Mouse (Mus musculus): ENCODE data around the gene Arhgef10l. TPM values are rescaled to one million over a fixed set of nuclear protein-coding genes. Genes with fewer than 3 reads are reported as not detected.

Gene Arhgef10l
- polyA plus RNA-seq, 1 experiment: not detected

GRCm38 (mm10) chr4:140597378-140597777 is 68.4 kb downstream of the Arhgef10l start:
- H3K4me3 ChIP-seq (ENCODE audit: insufficient read depth, low read depth, low read length): no peak overlapping the region
- TF ChIP-seq CTCF (IDR thresholded peaks at IDR 0.05; ENCODE audit: insufficient read depth, low read depth, low read length): no peak
- no peak for TF ChIP-seq POLR2A (IDR thresholded peaks at IDR 0.05; ENCODE audit: insufficient read depth, low read depth, low read length)
- no peaks in the 10 kb centered on the region for H3K4me1 ChIP-seq (ENCODE audit: control insufficient read depth, insufficient read depth, low read length)
- no peak overlapping the region for H3K27ac ChIP-seq (ENCODE audit: insufficient read depth, low read depth, low read length)
- WGBS: 95% methylated on average over 5 of the region's 5 CpGs

- 78% methylated on average over 14 of the region's 14 CpGs for WGBS
- no peaks in the 10 kb centered on the region for H3K4me1 ChIP-seq (ENCODE audit: control insufficient read depth, insufficient read depth, low read length)
- no peak overlapping the region for H3K4me3 ChIP-seq (ENCODE audit: insufficient read depth, low read depth, low read length)
- no peak overlapping the region for H3K27ac ChIP-seq (ENCODE audit: insufficient read depth, low read depth, low read length)
- no peak for TF ChIP-seq POLR2A (IDR thresholded peaks at IDR 0.05; ENCODE audit: insufficient read depth, low read depth, low read length)
- TF ChIP-seq CTCF (IDR thresholded peaks at IDR 0.05; ENCODE audit: insufficient read depth, low read depth, low read length): no peak
Observed at GRCm38 (mm10) chr4:140593771-140594505, 71.9 kb downstream of the Arhgef10l start.

DNA sequence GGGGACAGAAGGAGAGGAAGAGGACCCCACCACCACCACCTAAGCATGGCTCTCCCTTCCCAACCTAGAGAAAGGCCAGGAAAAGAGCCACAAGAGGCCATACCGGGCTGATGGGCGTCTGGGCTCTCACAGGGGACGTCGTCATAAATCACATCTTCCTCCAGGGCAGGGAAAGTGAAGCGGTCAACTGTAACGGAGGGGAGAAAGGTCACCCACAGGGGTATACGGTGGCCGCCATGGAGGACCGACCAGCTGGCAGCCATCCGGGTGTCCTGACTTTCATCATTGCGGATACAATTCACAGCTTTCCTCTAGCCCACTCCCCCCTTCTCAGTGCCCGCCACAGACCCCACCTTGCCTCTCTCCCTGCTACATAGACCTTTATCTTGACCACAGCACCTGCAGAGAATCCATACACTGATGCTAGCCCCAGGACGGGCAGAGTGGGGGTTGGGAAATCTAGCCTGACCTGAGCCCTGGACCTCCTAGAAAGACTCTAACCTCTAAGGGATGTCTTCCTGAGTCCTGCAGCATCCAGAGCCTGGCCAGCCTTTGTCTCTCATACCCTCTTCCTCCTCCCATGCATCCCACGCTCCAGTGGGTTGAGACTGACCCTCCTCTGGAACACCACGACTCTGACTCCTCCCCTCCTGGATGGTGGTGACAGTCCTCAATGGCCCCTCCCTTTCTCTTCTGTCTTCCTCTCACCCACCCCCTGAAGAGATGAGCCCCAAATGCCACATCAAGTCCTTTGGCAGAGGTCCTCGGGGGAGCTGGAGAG is 72.6 kb downstream of the Arhgef10l start:
- no peaks in the 10 kb centered on the region for H3K4me1 ChIP-seq (ENCODE audit: control insufficient read depth, insufficient read depth, low read length)
- no peak for TF ChIP-seq CTCF (IDR thresholded peaks at IDR 0.05; ENCODE audit: insufficient read depth, low read depth, low read length)
- H3K4me3 ChIP-seq (ENCODE audit: insufficient read depth, low read depth, low read length): no peak overlapping the region
- no peak overlapping the region for H3K27ac ChIP-seq (ENCODE audit: insufficient read depth, low read depth, low read length)
- 85% methylated on average over 16 of the region's 16 CpGs for WGBS

- no peak for TF ChIP-seq POLR2A (IDR thresholded peaks at IDR 0.05; ENCODE audit: insufficient read depth, low read depth, low read length)
- TF ChIP-seq CTCF (IDR thresholded peaks at IDR 0.05; ENCODE audit: insufficient read depth, low read depth, low read length): peak; percentile 67; the same call in 1 of the 2 replicates
Observed at GRCm38 (mm10) chr4:140592217-140592759, 73.5 kb downstream of the Arhgef10l start.

GRCm38 (mm10) chr4:140586478-140586877 is 79.3 kb downstream of the Arhgef10l start:
- TF ChIP-seq CTCF (IDR thresholded peaks at IDR 0.05; ENCODE audit: insufficient read depth, low read depth, low read length): no peak
- TF ChIP-seq POLR2A (IDR thresholded peaks at IDR 0.05; ENCODE audit: insufficient read depth, low read depth, low read length): no peak
- no peak overlapping the region for H3K4me3 ChIP-seq (ENCODE audit: insufficient read depth, low read depth, low read length)
- no peak overlapping the region for H3K27ac ChIP-seq (ENCODE audit: insufficient read depth, low read depth, low read length)
- peaks cover 13% of the 10 kb centered on the region for H3K4me1 ChIP-seq (ENCODE audit: control insufficient read depth, insufficient read depth, low read length)
- WGBS: 91% methylated on average over 5 of the region's 5 CpGs

More at GRCm38 (mm10) chr4:140592217-140592759, 73.5 kb downstream of the Arhgef10l start:
- Histone ChIP-seq H3K4me3 (ENCODE audit: insufficient read depth, low read depth, low read length) (no peak overlapping the region), H3K4me1 (ENCODE audit: control insufficient read depth, insufficient read depth, low read length) (no peaks in the 10 kb centered on the region), H3K27ac (ENCODE audit: insufficient read depth, low read depth, low read length) (no peak overlapping the region)
- WGBS: 38% methylated on average over 11 of the region's 11 CpGs

DNA sequence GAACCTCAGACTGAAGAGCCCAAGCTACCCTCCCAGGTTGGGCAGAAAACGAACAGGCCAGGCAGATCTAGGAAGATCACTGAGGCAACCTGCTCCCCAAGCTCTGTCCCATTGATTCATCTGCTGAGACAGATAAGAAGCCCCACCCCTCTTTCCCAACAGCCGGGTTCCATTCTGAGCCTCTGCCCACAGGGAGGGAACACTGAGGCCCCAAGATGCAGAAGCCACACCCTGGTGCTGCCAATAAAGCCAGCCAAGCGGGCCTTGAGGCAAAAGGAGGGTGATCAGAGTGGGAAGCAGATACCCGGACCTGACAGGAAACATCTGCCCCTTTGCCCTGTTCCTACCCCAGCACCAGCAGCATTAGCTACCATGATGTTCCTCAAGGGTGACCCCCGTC is 81.6 kb downstream of the Arhgef10l start:
- Histone ChIP-seq H3K27ac (ENCODE audit: insufficient read depth, low read depth, low read length) (no peak overlapping the region), H3K4me3 (ENCODE audit: insufficient read depth, low read depth, low read length) (no peak overlapping the region), H3K4me1 (ENCODE audit: control insufficient read depth, insufficient read depth, low read length) (peaks cover 20% of the 10 kb centered on the region)
- WGBS: 87% methylated on average over 5 of the region's 5 CpGs
- TF ChIP-seq POLR2A (IDR thresholded peaks at IDR 0.05; ENCODE audit: insufficient read depth, low read depth, low read length) (no peak), CTCF (IDR thresholded peaks at IDR 0.05; ENCODE audit: insufficient read depth, low read depth, low read length) (no peak)

DNA sequence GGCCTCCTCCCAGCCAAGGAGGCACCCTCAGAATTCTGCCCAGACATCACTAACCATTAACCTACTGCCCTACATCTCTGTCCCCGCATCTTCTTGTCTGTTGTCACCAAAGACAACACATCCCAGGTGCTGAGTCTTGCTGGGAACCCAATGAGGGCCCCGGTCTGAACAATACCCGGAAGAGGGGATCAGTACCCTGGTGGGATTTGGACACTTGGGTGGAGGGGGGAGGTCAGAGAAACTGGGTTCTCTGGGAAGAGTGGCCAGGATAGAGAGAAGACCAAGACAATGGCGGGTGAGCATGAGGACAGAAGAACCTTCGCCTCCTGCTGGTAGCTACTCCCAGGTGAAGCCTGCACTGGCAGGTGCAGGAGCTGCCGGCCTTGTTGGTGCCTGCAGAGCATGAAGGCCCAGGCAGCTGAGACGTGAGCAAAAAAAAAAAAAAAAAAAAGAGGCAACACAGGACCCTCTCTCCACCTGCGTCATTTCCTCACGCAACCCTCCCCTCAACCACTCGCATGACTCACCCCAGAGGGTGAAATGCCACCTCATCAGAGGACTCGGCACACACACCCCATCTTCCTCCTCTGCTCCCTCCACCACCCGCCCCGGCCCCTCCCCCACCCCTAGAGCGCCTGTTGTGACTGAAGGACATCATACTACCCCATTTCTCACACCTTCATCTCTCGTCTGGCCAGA is 83.3 kb downstream of the Arhgef10l start:
- Histone ChIP-seq H3K4me1 (ENCODE audit: control insufficient read depth, insufficient read depth, low read length) (peaks cover 20% of the 10 kb centered on the region), H3K4me3 (ENCODE audit: insufficient read depth, low read depth, low read length) (no peak overlapping the region), H3K27ac (ENCODE audit: insufficient read depth, low read depth, low read length) (no peak overlapping the region)
- TF ChIP-seq CTCF (IDR thresholded peaks at IDR 0.05; ENCODE audit: insufficient read depth, low read depth, low read length): no peak
- no peak for TF ChIP-seq POLR2A (IDR thresholded peaks at IDR 0.05; ENCODE audit: insufficient read depth, low read depth, low read length)
- 76% methylated on average over 15 of the region's 15 CpGs for WGBS

DNA sequence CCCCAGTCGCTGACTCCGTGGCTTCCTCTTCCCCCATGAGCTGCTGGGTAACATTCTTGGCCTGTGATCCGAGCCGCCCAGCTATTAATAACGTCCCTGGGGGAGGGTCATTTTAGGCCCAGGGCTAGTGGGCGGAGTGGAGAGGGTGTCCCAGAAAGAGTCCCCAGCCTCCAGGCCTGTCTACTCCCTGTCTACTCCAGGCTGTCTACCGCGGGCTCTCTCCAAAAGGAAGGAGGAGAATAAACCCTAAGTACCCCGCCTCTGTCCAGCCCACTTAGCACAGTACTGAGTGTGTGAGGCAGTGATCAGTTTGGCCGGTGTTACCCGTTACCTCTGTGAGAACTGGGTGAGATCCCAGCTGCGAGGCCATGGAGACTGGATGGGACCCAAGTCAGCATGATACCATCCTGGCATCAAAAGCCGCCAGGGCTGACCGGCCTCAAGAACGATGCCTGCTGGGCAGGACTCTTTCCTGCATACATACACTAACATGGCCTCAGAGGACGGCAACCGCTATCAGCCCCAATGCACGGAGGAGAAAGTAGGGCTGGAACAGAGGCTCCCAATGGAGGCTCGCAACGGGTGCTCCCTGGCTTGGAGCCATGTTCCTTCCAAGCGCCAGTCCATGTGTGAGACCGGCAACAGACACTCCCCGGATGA is 84.0 kb downstream of the Arhgef10l start:
- no peak for TF ChIP-seq CTCF (IDR thresholded peaks at IDR 0.05; ENCODE audit: insufficient read depth, low read depth, low read length)
- no peak for TF ChIP-seq POLR2A (IDR thresholded peaks at IDR 0.05; ENCODE audit: insufficient read depth, low read depth, low read length)
- Histone ChIP-seq H3K4me3 (ENCODE audit: insufficient read depth, low read depth, low read length) (no peak overlapping the region), H3K27ac (ENCODE audit: insufficient read depth, low read depth, low read length) (no peak overlapping the region), H3K4me1 (ENCODE audit: control insufficient read depth, insufficient read depth, low read length) (peaks cover 20% of the 10 kb centered on the region)
- WGBS: 47% methylated on average over 23 of the region's 23 CpGs
